Mouse (Mus musculus) MEL (cell line): ENCODE results near the gene Rhof. TPM values are rescaled to one million over a fixed set of nuclear protein-coding genes. Genes with fewer than 3 reads are reported as not detected.
A peak's percentile ranks its signal among the peaks of the same experiment; 100 is the strongest.

Source experiments
- DNase-seq: peaks from one replicate; pipeline ENCODE4 v3.0.0; 2011; ENCODE audit warnings: low read depth, low spot score
- H3K27ac ChIP-seq: 2 replicates; pipeline ENCODE4 v1.5.1; 2012; ENCODE audit warnings: low read depth, mild to moderate bottlenecking, control low read depth, low read length, moderate library complexity; ENCODE audit not compliant: control insufficient read depth
- H3K27me3 ChIP-seq, 2 experiments: fragments of 150-350 bp in 1 of 2; sonication (generic) in 1 of 2; 2 replicates each; pipeline ENCODE4 v1.6.1; 2012; ENCODE audit warnings: low read length in 2 of 2, mild to moderate bottlenecking in 2 of 2, improper control_type of control experiment in 1 of 2, moderate library complexity in 1 of 2; ENCODE audit not compliant: insufficient read depth in 2 of 2, control insufficient read depth in 1 of 2
- H3K36me3 ChIP-seq, 2 experiments: 2 replicates each; pipeline ENCODE4 v1.6.1; 2012 to 2014; ENCODE audit warnings: low read length in 2 of 2, improper control_type of control experiment in 1 of 2, inconsistent platforms in 1 of 2, mild to moderate bottlenecking in 1 of 2; ENCODE audit not compliant: insufficient read depth in 2 of 2, control insufficient read depth in 1 of 2
- H3K4me1 ChIP-seq, 2 experiments: fragments of 150-350 bp in 1 of 2; sonication (generic) in 1 of 2; 2 replicates each; pipeline ENCODE4 v1.6.1; 2012; ENCODE audit warnings: low read length in 2 of 2, improper control_type of control experiment in 1 of 2, mild to moderate bottlenecking in 1 of 2; ENCODE audit not compliant: insufficient read depth in 2 of 2, control insufficient read depth in 1 of 2
- H3K4me3 ChIP-seq, 2 experiments: fragments of 150-350 bp in 1 of 2; sonication (generic) in 1 of 2; 2 replicates each; pipeline ENCODE4 v1.5.1; 2012; ENCODE audit warnings: low read depth in 2 of 2, low read length in 2 of 2, mild to moderate bottlenecking in 2 of 2, moderate library complexity in 2 of 2, control low read depth in 1 of 2, improper control_type of control experiment in 1 of 2; ENCODE audit not compliant: control insufficient read depth in 1 of 2, insufficient read depth in 1 of 2
- H3K79me2 ChIP-seq: 2 replicates; pipeline ENCODE4 v1.6.1; 2012; ENCODE audit warnings: mild to moderate bottlenecking, low read length, moderate library complexity; ENCODE audit not compliant: control insufficient read depth, poor library complexity, insufficient read depth
- H3K9ac ChIP-seq: 2 replicates; pipeline ENCODE4 v1.6.1; 2012; ENCODE audit warnings: low read depth, mild to moderate bottlenecking, control low read depth, low read length, moderate library complexity; ENCODE audit not compliant: control insufficient read depth, poor library complexity, severe bottlenecking
- H3K9me3 ChIP-seq: fragments of 150-350 bp; sonication (generic); replicated peaks from 2 replicates; pipeline ENCODE4 v1.6.1; 2012; ENCODE audit warnings: mild to moderate bottlenecking, low read length, improper control_type of control experiment, moderate library complexity; ENCODE audit not compliant: insufficient read depth
- BHLHE40 ChIP-seq: IDR thresholded peaks from 2 replicates; pipeline ENCODE4 v1.6.1; 2012; ENCODE audit warnings: low read depth, mild to moderate bottlenecking, inconsistent platforms, low read length, improper control_type of control experiment, borderline replicate concordance
- CHD1 ChIP-seq: IDR thresholded peaks from 2 replicates; pipeline ENCODE4 v1.6.1; 2012; ENCODE audit warnings: low read depth, mild to moderate bottlenecking, inconsistent platforms, low read length, improper control_type of control experiment
- CHD2 ChIP-seq: IDR thresholded peaks from 2 replicates; pipeline ENCODE4 v1.6.1; 2011; ENCODE audit warnings: low read length, improper control_type of control experiment
- CTCF ChIP-seq, 3 experiments: IDR thresholded peaks in 2 of 3; conservative IDR thresholded peaks in 1 of 3; 2 replicates each; pipeline ENCODE4 v1.5.1; 2011 to 2012; ENCODE audit warnings: low read length in 3 of 3, low read depth in 2 of 3, mild to moderate bottlenecking in 2 of 3, improper control_type of control experiment in 1 of 3, inconsistent platforms in 1 of 3, mixed read lengths in 1 of 3, moderate library complexity in 1 of 3; ENCODE audit not compliant: control insufficient read depth in 1 of 3, insufficient read depth in 1 of 3, poor library complexity in 1 of 3, severe bottlenecking in 1 of 3
- E2F4 ChIP-seq: IDR thresholded peaks from 2 replicates; pipeline ENCODE4 v1.6.1; 2011; ENCODE audit warnings: low read depth, low read length, improper control_type of control experiment, borderline replicate concordance
- ELF1 ChIP-seq: IDR thresholded peaks from 2 replicates; pipeline ENCODE4 v1.6.1; 2014; ENCODE audit warnings: low read depth, mild to moderate bottlenecking, inconsistent platforms, low read length, improper control_type of control experiment, moderate library complexity
- EP300 ChIP-seq, 2 experiments: IDR thresholded peaks; 2 replicates each; pipeline ENCODE4 v1.6.1; 2011; ENCODE audit warnings: improper control_type of control experiment in 2 of 2, low read length in 2 of 2, low read depth in 1 of 2, mild to moderate bottlenecking in 1 of 2
- ETS1 ChIP-seq: IDR thresholded peaks from 2 replicates; pipeline ENCODE4 v1.6.1; 2012; ENCODE audit warnings: low read depth, mild to moderate bottlenecking, inconsistent platforms, low read length, improper control_type of control experiment, moderate library complexity
- GABPA ChIP-seq: IDR thresholded peaks from 2 replicates; pipeline ENCODE4 v1.6.1; 2012; ENCODE audit warnings: low read depth, mild to moderate bottlenecking, inconsistent platforms, low read length, improper control_type of control experiment, moderate library complexity
- HCFC1 ChIP-seq: IDR thresholded peaks from 2 replicates; pipeline ENCODE4 v1.6.1; 2012; ENCODE audit warnings: low read depth, mild to moderate bottlenecking, inconsistent platforms, low read length, improper control_type of control experiment, moderate library complexity
- JUND ChIP-seq: IDR thresholded peaks from 2 replicates; pipeline ENCODE4 v1.6.1; 2011; ENCODE audit warnings: low read depth, mild to moderate bottlenecking, improper control_type of control experiment, low read length
- KAT2A ChIP-seq: conservative IDR thresholded peaks from 2 replicates; pipeline ENCODE4 v1.6.1; 2012; ENCODE audit warnings: low read depth, low read length, improper control_type of control experiment, inconsistent platforms
- MAFK ChIP-seq: IDR thresholded peaks from 2 replicates; pipeline ENCODE4 v1.6.1; 2011; ENCODE audit warnings: low read depth, mild to moderate bottlenecking, low read length, improper control_type of control experiment, borderline replicate concordance
- MAZ ChIP-seq: IDR thresholded peaks from 2 replicates; pipeline ENCODE4 v1.6.1; 2012; ENCODE audit warnings: low read depth, mild to moderate bottlenecking, inconsistent platforms, low read length, improper control_type of control experiment
- MEF2A ChIP-seq: IDR thresholded peaks from 2 replicates; pipeline ENCODE4 v1.6.1; 2014; ENCODE audit warnings: low read depth, mild to moderate bottlenecking, inconsistent platforms, low read length, improper control_type of control experiment; ENCODE audit not compliant: poor library complexity, insufficient replicate concordance, severe bottlenecking; ENCODE audit errors: extremely low read depth
- MXI1 ChIP-seq: IDR thresholded peaks from 2 replicates; pipeline ENCODE4 v1.6.1; 2011; ENCODE audit warnings: mild to moderate bottlenecking, low read depth, low read length, improper control_type of control experiment
- MYB ChIP-seq: IDR thresholded peaks from 2 replicates; pipeline ENCODE4 v1.6.1; 2011; ENCODE audit warnings: mild to moderate bottlenecking, low read depth, low read length, improper control_type of control experiment
- MYC ChIP-seq: IDR thresholded peaks from 2 replicates; pipeline ENCODE4 v1.6.1; 2011; ENCODE audit warnings: low read depth, mild to moderate bottlenecking, low read length, improper control_type of control experiment, moderate library complexity
- NELFE ChIP-seq: IDR thresholded peaks from 2 replicates; pipeline ENCODE4 v1.6.1; 2011; ENCODE audit warnings: low read depth, low read length, improper control_type of control experiment
- NRF1 ChIP-seq: IDR thresholded peaks from 2 replicates; pipeline ENCODE4 v1.6.1; 2014; ENCODE audit warnings: low read depth, mild to moderate bottlenecking, inconsistent platforms, low read length, improper control_type of control experiment, moderate library complexity; ENCODE audit not compliant: poor library complexity, insufficient read depth, severe bottlenecking
- POLR2A ChIP-seq, 2 experiments: IDR thresholded peaks; 2 replicates each; pipeline ENCODE4 v1.6.1; 2011 to 2012; ENCODE audit warnings: low read length in 2 of 2, mild to moderate bottlenecking in 2 of 2, control low read depth in 1 of 2, improper control_type of control experiment in 1 of 2, low read depth in 1 of 2, moderate library complexity in 1 of 2; ENCODE audit not compliant: control insufficient read depth in 1 of 2, insufficient read depth in 1 of 2, poor library complexity in 1 of 2
- POLR2AphosphoS2 ChIP-seq: IDR thresholded peaks from 2 replicates; pipeline ENCODE4 v1.6.1; 2011; ENCODE audit warnings: low read length, improper control_type of control experiment
- POLR2AphosphoS5 ChIP-seq: IDR thresholded peaks from 2 replicates; pipeline ENCODE4 v1.6.1; 2012; ENCODE audit warnings: low read depth, borderline replicate concordance, mild to moderate bottlenecking, inconsistent platforms, low read length, moderate library complexity, mixed read lengths
- RAD21 ChIP-seq: IDR thresholded peaks from 2 replicates; pipeline ENCODE4 v1.6.1; 2011; ENCODE audit warnings: mild to moderate bottlenecking, low read depth, low read length, improper control_type of control experiment
- RCOR1 ChIP-seq: IDR thresholded peaks from 2 replicates; pipeline ENCODE4 v1.6.1; 2012; ENCODE audit warnings: low read depth, mild to moderate bottlenecking, inconsistent platforms, low read length, improper control_type of control experiment
- SIN3A ChIP-seq: IDR thresholded peaks from 2 replicates; pipeline ENCODE4 v1.6.1; 2012; ENCODE audit warnings: low read length, improper control_type of control experiment, inconsistent platforms
- SMC3 ChIP-seq: IDR thresholded peaks from 2 replicates; pipeline ENCODE4 v1.6.1; 2011; ENCODE audit warnings: low read depth, low read length, improper control_type of control experiment
- TAL1 ChIP-seq: IDR thresholded peaks from 2 replicates; pipeline ENCODE4 v1.6.1; 2012; ENCODE audit warnings: mild to moderate bottlenecking, inconsistent platforms, low read length, moderate library complexity, mixed read lengths
- TBP ChIP-seq: IDR thresholded peaks from 2 replicates; pipeline ENCODE4 v1.8.0; 2011; ENCODE audit warnings: low read depth, low read length, improper control_type of control experiment
- TCF12 ChIP-seq: IDR thresholded peaks from 2 replicates; pipeline ENCODE4 v1.6.1; 2014; ENCODE audit warnings: low read depth, mild to moderate bottlenecking, inconsistent platforms, low read length, improper control_type of control experiment, moderate library complexity
- UBTF ChIP-seq: IDR thresholded peaks from 2 replicates; pipeline ENCODE4 v1.6.1; 2012; ENCODE audit warnings: low read depth, mild to moderate bottlenecking, inconsistent platforms, low read length, improper control_type of control experiment, moderate library complexity, borderline replicate concordance; ENCODE audit not compliant: insufficient read depth
- USF1 ChIP-seq: IDR thresholded peaks from 2 replicates; pipeline ENCODE4 v1.6.1; 2014; ENCODE audit warnings: low read depth, mild to moderate bottlenecking, inconsistent platforms, low read length, improper control_type of control experiment, moderate library complexity
- ZC3H11A ChIP-seq: IDR thresholded peaks from 2 replicates; pipeline ENCODE4 v1.6.1; 2012; ENCODE audit warnings: low read depth, mild to moderate bottlenecking, inconsistent platforms, low read length, improper control_type of control experiment
- ZKSCAN1 ChIP-seq: IDR thresholded peaks from 2 replicates; pipeline ENCODE4 v1.6.1; 2012; ENCODE audit warnings: low read depth, mild to moderate bottlenecking, inconsistent platforms, low read length, improper control_type of control experiment, moderate library complexity
- ZMIZ1 ChIP-seq: IDR thresholded peaks from 2 replicates; pipeline ENCODE4 v1.6.1; 2012; ENCODE audit warnings: low read depth, mild to moderate bottlenecking, inconsistent platforms, low read length, improper control_type of control experiment, moderate library complexity
- polyA plus RNA-seq, 2 experiments: library from polyadenylated mRNA; stranded (reverse) in 1 of 2; unstranded in 1 of 2; fragments of >175 nt in 1 of 2; fragments of >200 nt in 1 of 2; gene quantifications; 2 replicates each; pipeline versions ENCODE4 v1.2.1 to v1.2.4; 2012; ENCODE audit warnings: low replicate concordance in 2 of 2, low read depth in 1 of 2; ENCODE audit not compliant: insufficient read length in 2 of 2, insufficient read depth in 1 of 2, missing spikeins in 1 of 2
- total RNA-seq: library from RNA; depleted of rRNA; stranded (reverse); fragments of 300-350 nt; gene quantifications from 2 replicates; pipeline ENCODE4 v1.2.3, GENCODE M21; 2012

Gene Rhof
- total and polyA plus RNA-seq, 3 experiments, result 2.5 to 10.4 TPM; not detected in 1

- Histone ChIP-seq H3K4me1 (peaks cover 6 to 22% of the 10 kb centered on the region in 2 experiments; a peak in 3 of 4 replicates), H3K27ac (peak overlapping the region; percentile 81), H3K36me3 (peaks cover 0 to 20% of the 10 kb centered on the region in 2 experiments; a peak in 3 of 4 replicates)
- TF ChIP-seq MYC (peak; percentile 88), UBTF (no peak), SMC3 (0 out of 2 replicates have a peak, but pooled peaks have one; percentile 5), POLR2AphosphoS2 (peak; percentile 36; the same call in 1 of the 2 replicates), TAL1 (peak; percentile 93), NELFE (peak; percentile 58), EP300 (IDR thresholded peaks at IDR 0.05; ENCODE audit: low read depth in 1 of 2, low read length in 2 of 2) (peak; percentile 60 to 83), MAZ (peak; percentile 65; the same call in 1 of the 2 replicates), RCOR1 (peak; percentile 42), TBP (peak; percentile 64; the same call in 1 of the 2 replicates), NRF1 (peak; percentile 95), MEF2A (no peak), CHD1 (no peak), ELF1 (0 out of 2 replicates have a peak, but pooled peaks have one; percentile 16), KAT2A (0 out of 2 replicates have a peak, but pooled peaks have one; percentile 40), ZMIZ1 (0 out of 2 replicates have a peak, but pooled peaks have one; percentile 21), E2F4 (0 out of 2 replicates have a peak, but pooled peaks have one; percentile 46), POLR2A (IDR thresholded peaks at IDR 0.05; ENCODE audit: control insufficient read depth in 1 of 2, insufficient read depth in 1 of 2, low read depth in 1 of 2, low read length in 2 of 2, poor library complexity in 1 of 2) (peak in 1 of 2 experiments; percentile 62; a peak in 2 of 4 replicates), HCFC1 (peak; percentile 65; the same call in 1 of the 2 replicates), SIN3A (peak; percentile 60), BHLHE40 (peak; percentile 98), RAD21 (no peak), GABPA (no peak), MAFK (no peak), MXI1 (peak; percentile 83), CHD2 (peak; percentile 54), POLR2AphosphoS5 (0 out of 2 replicates have a peak, but pooled peaks have one; percentile 57), MYB (peak; percentile 59; the same call in 1 of the 2 replicates), ZC3H11A (no peak), JUND (no peak), ETS1 (peak; percentile 97), TCF12 (peak; percentile 83), CTCF (IDR thresholded peaks at IDR 0.05 in 2 of 3, conservative IDR thresholded peaks at IDR 0.05 in 1 of 3; ENCODE audit: control insufficient read depth in 1 of 3, insufficient read depth in 1 of 3, low read depth in 2 of 3, low read length in 3 of 3, poor library complexity in 1 of 3, severe bottlenecking in 1 of 3) (no peak), ZKSCAN1 (no peak), USF1 (0 out of 2 replicates have a peak, but pooled peaks have one; percentile 25)
These were observed 38.1 kb downstream of the Rhof start for GRCm38 (mm10) chr5:123094238-123094991.

More at GRCm38 (mm10) chr5:123094238-123094991, 38.1 kb downstream of the Rhof start:
- Histone ChIP-seq H3K9me3 (no peaks in the 10 kb centered on the region), H3K27me3 (no peaks in the 10 kb centered on the region), H3K4me3 (peak overlapping the region; percentile 38 to 55), H3K9ac (peak overlapping the region; percentile 57), H3K79me2 (no peaks in the 10 kb centered on the region)
- DNase-seq, result peak; percentile 97
